Mouse (Mus musculus) thymus, adult 2 months (tissue): Measurements from ENCODE around the gene Chst8. TPM values are rescaled to one million over a fixed set of nuclear protein-coding genes. Genes with fewer than 3 reads are reported as not detected.

Experiments used
- DNase-seq: peaks from one replicate; pipeline ENCODE4 v3.0.0; 2021
- H3K27ac ChIP-seq: fragments of 200-500 bp; 2 replicates; pipeline ENCODE4 v1.5.1; 2012; ENCODE audit warnings: low read length, control low read depth; ENCODE audit not compliant: control insufficient read depth, insufficient read depth
- H3K27me3 ChIP-seq: fragments of 200-500 bp; 2 replicates; pipeline ENCODE4 v1.6.1; 2012; ENCODE audit warnings: mild to moderate bottlenecking, low read length, moderate library complexity, mixed read lengths; ENCODE audit not compliant: control insufficient read depth, insufficient read depth
- H3K36me3 ChIP-seq: fragments of 200-500 bp; 2 replicates; pipeline ENCODE4 v1.6.1; 2012; ENCODE audit warnings: mild to moderate bottlenecking, low read length, moderate library complexity; ENCODE audit not compliant: control insufficient read depth, insufficient read depth
- H3K4me1 ChIP-seq: fragments of 200-500 bp; replicated peaks from 2 replicates; pipeline ENCODE4 v1.6.1; 2012; ENCODE audit warnings: low read length; ENCODE audit not compliant: control insufficient read depth, insufficient read depth
- H3K4me3 ChIP-seq: fragments of 200-500 bp; 2 replicates; pipeline ENCODE4 v1.5.1; 2012; ENCODE audit warnings: mild to moderate bottlenecking, low read length, control low read depth, moderate library complexity; ENCODE audit not compliant: control insufficient read depth, insufficient read depth
- CTCF ChIP-seq: fragments of 200-500 bp; IDR thresholded peaks from 2 replicates; pipeline ENCODE4 v1.5.1; 2012; ENCODE audit warnings: mild to moderate bottlenecking, control low read depth, low read length, moderate library complexity, borderline replicate concordance; ENCODE audit not compliant: control insufficient read depth, poor library complexity, insufficient read depth; ENCODE audit errors: extremely low read depth
- POLR2A ChIP-seq: fragments of 200-500 bp; IDR thresholded peaks from 2 replicates; pipeline ENCODE4 v1.6.1; 2012; ENCODE audit warnings: mild to moderate bottlenecking, low read length, control low read depth, moderate library complexity; ENCODE audit not compliant: control insufficient read depth, poor library complexity, insufficient read depth; ENCODE audit errors: extremely low read depth
- WGBS: fragments of 180-500 bp; shearing (Covaris S2); methylation state at CpG from one replicate; pipeline ENCODE4 v1.1.7; 2018; 5-methylcytosine and 5-hydroxymethylcytosine counted together
- polyA plus RNA-seq: library from polyadenylated mRNA; depleted of rRNA; stranded (reverse); fragments of >200 nt; gene quantifications from 2 replicates; pipeline ENCODE4 v1.2.3, GENCODE M21; 2012

Gene Chst8
- polyA plus RNA-seq, 1 experiment: 6.3 TPM

DNA sequence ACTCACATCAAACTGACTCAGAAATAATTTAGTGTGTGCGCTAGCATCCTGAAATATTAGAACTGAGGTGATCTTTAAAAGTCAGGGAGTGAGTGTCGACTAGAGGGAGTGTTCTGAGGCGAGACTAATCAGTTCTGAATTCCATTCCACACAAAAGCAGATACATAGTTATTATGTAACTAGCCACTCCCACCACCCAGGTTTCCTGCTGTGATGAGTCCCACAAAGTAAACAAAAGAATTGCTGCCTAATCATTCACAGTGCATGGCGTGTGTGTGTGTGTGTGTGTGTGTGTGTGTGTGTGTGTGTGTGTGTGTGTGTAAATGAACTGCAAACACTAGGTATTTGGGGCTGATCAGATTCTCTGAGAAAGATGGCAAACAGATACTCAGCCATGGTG, 108.1 kb downstream of the Chst8 start:
- H3K27me3 ChIP-seq: no peaks in the 10 kb centered on the region
- WGBS: 65% methylated on average over 4 of the region's 4 CpGs
- no peak overlapping the region for H3K4me3 ChIP-seq
- H3K27ac ChIP-seq: no peak overlapping the region
- H3K36me3 ChIP-seq: no peaks in the 10 kb centered on the region
- DNase-seq: no peak
- no peaks in the 10 kb centered on the region for H3K4me1 ChIP-seq
- TF ChIP-seq CTCF (no peak), POLR2A (no peak)

DNA sequence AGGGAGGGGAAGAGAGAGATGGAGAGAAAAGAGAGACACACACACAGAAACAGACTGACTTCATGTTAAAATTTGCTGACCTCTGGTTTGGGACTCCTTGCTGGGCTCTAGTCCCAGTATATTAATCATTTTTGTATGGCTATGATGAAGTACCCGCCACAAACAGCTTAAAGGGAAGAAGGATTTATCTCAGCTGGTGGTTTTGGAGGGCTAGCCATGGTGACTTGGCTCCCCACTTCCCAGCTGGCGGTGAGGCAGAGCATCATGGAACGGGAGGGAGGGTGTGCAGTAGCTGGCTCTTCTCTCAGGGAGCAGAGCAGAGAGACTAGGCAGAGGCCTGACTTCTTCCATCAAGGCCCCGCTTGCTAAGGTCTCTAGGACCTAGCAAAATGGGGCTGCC, 109.1 kb downstream of the Chst8 start:
- Histone ChIP-seq H3K36me3 (no peaks in the 10 kb centered on the region), H3K27me3 (no peaks in the 10 kb centered on the region), H3K4me3 (no peak overlapping the region), H3K4me1 (no peaks in the 10 kb centered on the region), H3K27ac (no peak overlapping the region)
- no peak for TF ChIP-seq CTCF
- no peak for TF ChIP-seq POLR2A
- no peak for DNase-seq
- 71% methylated on average over 4 of the region's 4 CpGs for WGBS

DNA sequence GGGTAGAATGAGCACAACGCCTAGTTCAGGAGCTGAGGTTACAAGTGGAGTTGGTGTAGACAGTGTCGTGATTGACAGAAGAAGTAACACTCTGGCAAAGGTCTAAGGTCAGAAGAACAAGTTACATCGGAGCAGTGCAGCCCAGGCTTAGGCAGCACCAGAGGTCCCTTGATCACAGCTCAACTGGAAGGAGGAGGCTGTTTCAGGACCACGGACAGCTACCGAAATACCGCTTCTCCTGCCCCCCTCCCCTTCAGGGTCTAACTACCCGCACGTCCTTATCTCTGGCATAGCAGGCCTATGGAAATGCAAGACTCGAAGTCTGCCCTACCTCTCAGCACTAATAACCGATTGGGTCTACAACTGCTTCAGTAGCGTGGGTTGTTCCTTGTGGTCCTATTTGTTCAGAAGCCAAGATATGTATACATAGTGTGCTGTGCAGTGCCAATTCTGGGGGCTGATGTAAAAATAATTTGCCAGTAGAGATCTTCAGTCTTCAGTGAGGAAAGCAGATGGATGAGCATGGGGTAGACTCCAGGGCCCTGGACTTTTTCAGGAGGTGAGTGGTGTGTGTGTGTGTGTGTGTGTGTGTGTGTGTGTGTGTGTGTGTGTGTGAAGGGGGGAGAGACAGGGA, 109.7 kb downstream of the Chst8 start:
- TF ChIP-seq CTCF (no peak), POLR2A (no peak)
- Histone ChIP-seq H3K27ac (no peak overlapping the region), H3K27me3 (no peaks in the 10 kb centered on the region), H3K4me3 (no peak overlapping the region), H3K4me1 (no peaks in the 10 kb centered on the region), H3K36me3 (no peaks in the 10 kb centered on the region)
- no peak for DNase-seq
- WGBS: 24% methylated on average over 11 of the region's 11 CpGs

DNA sequence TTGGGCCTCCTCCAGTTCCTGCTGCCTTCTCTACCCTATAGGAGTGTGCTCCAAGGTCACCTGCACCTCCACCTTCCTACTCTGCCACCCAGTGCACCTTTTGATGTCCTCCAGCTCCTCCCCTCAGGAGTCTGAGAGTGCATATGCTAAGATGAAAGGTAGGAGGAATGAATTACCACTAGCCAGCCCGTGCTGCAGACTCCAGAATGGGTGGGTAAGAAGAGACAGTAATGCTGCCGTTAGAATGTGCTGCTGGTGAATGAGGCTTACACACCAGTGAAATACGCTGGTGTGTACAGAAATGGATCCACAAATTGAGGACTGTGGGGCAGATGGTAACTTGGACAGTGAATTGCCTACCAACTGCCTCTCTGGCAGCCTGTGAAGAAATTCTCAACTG, 112.6 kb downstream of the Chst8 start:
- TF ChIP-seq POLR2A: no peak
- no peak for TF ChIP-seq CTCF
- DNase-seq: no peak
- no peak overlapping the region for H3K4me3 ChIP-seq
- no peak overlapping the region for H3K27ac ChIP-seq
- H3K4me1 ChIP-seq: no peaks in the 10 kb centered on the region
- no peaks in the 10 kb centered on the region for H3K27me3 ChIP-seq
- WGBS: 69% methylated on average over 3 of the region's 3 CpGs
- no peaks in the 10 kb centered on the region for H3K36me3 ChIP-seq

DNA sequence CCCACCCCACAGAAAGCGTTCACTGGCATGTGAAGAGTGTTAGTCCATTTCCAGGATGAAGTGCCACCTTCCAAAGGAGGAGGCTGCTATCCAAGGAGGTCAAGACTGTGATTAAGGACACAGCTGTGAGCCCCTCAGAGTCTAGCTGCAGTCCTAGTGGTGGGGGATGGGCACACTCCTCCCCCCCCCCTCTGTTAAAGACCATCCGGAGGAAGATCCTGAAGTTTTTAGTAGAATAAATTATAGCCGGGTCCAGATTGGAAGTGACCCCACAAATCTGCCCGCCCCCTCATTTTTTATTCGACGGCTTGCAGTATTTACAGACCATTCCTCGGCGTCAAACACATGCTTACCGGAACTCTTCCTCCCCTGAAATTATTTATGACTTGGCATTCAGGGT, 114.3 kb downstream of the Chst8 start:
- Histone ChIP-seq H3K4me3 (no peak overlapping the region), H3K4me1 (no peaks in the 10 kb centered on the region), H3K27ac (no peak overlapping the region), H3K27me3 (no peaks in the 10 kb centered on the region), H3K36me3 (no peaks in the 10 kb centered on the region)
- DNase-seq: no peak
- TF ChIP-seq CTCF (no peak), POLR2A (no peak)
- 92% methylated on average over 9 of the region's 9 CpGs for WGBS

DNA sequence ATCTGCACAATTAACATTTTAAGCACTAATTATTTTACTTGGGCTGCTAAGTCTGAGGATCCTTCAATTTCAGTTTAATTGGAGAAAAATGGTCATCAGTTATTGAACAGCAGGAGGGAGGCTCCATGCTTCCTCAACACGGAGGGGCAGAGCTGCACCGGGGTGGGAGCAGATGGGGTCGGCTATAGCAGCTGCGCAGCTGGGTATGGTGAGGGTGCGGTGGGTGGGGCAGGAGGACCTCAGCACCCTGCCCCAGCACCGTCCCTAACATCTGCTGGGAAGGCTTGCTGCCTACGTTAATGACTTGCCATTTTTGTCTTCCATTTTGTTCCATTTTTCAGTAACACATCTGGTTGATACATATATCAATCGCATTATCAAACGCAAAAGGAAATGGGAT, 116.4 kb downstream of the Chst8 start:
- Histone ChIP-seq H3K4me3 (no peak overlapping the region), H3K36me3 (no peaks in the 10 kb centered on the region), H3K27me3 (no peaks in the 10 kb centered on the region), H3K4me1 (no peaks in the 10 kb centered on the region), H3K27ac (no peak overlapping the region)
- no peak for DNase-seq
- TF ChIP-seq POLR2A: no peak
- no peak for TF ChIP-seq CTCF
- 79% methylated on average over 9 of the region's 9 CpGs for WGBS

DNA sequence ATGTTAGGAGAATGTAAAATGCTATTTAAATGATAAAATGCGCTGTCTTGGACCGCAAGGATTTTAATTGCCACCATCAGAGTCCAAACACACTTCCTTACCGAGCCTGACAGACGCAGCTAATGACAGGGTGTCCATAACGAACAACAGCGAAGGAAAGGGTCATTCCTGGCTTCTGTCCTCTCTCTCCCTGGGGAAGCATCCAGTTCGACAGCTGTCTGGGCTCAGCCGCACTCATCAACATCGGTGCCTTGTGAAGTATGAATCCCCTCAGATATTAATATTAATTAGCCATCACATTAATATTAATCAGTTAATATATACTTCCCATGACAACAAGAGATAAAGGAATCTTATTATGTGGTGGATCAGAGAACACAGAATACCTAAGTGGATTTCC, 117.6 kb downstream of the Chst8 start:
- DNase-seq: no peak
- Histone ChIP-seq H3K27me3 (no peaks in the 10 kb centered on the region), H3K4me3 (no peak overlapping the region), H3K27ac (no peak overlapping the region), H3K4me1 (no peaks in the 10 kb centered on the region), H3K36me3 (no peaks in the 10 kb centered on the region)
- TF ChIP-seq CTCF (no peak), POLR2A (no peak)
- 90% methylated on average over 9 of the region's 9 CpGs for WGBS
